Mouse (Mus musculus) kidney, postnatal 4 days (tissue): ENCODE data around the gene Serpind1.

Experiments used
- DNase-seq, 2 experiments: peaks; one replicate each; pipeline ENCODE4 v3.0.0; 2021; ENCODE audit warnings: mixed read lengths in 2 of 2

Serpind1 gene

GRCm38 (mm10) chr16:17331116-17331515 is at the start of gene Serpind1:
Serpind1 (plus strand) TSS chr16:17331371.
- no peak for DNase-seq

GRCm38 (mm10) chr16:17283151-17283550 is 48.0 kb upstream of the Serpind1 start:
- DNase-seq = no peak

GRCm38 (mm10) chr16:17287103-17287502 is 44.1 kb upstream of the Serpind1 start:
- DNase-seq = no peak

- DNase-seq = no peak
Measured at GRCm38 (mm10) chr16:17291016-17291415, 40.2 kb upstream of the Serpind1 start.

- peak; percentile 89 to 91 for DNase-seq
Measured at GRCm38 (mm10) chr16:17292751-17293150, 38.4 kb upstream of the Serpind1 start.

GRCm38 (mm10) chr16:17300818-17301217 is 30.4 kb upstream of the Serpind1 start:
- no peak for DNase-seq

- no peak for DNase-seq
Measured at GRCm38 (mm10) chr16:17303521-17304245, 27.5 kb upstream of the Serpind1 start.

- DNase-seq = no peak
Measured at GRCm38 (mm10) chr16:17307461-17307860, 23.7 kb upstream of the Serpind1 start.

GRCm38 (mm10) chr16:17309036-17309435 is 22.1 kb upstream of the Serpind1 start:
- DNase-seq = no peak

- DNase-seq = no peak
Measured at GRCm38 (mm10) chr16:17312531-17312930, 18.6 kb upstream of the Serpind1 start.

GRCm38 (mm10) chr16:17316554-17316953 is 14.6 kb upstream of the Serpind1 start:
- no peak for DNase-seq

GRCm38 (mm10) chr16:17321481-17321880 is 9.7 kb upstream of the Serpind1 start:
- peak; percentile 11 to 30 for DNase-seq

GRCm38 (mm10) chr16:17324745-17325144 is 6.4 kb upstream of the Serpind1 start:
- DNase-seq = no peak

GRCm38 (mm10) chr16:17326064-17326463 is 5.1 kb upstream of the Serpind1 start:
- no peak for DNase-seq

- no peak for DNase-seq
Measured at GRCm38 (mm10) chr16:17329848-17330570, 1.2 kb upstream of the Serpind1 start.

- DNase-seq = no peak
Measured at GRCm38 (mm10) chr16:17331855-17332254, 684 bp downstream of the Serpind1 start.

GRCm38 (mm10) chr16:17334574-17334973 is 3.4 kb downstream of the Serpind1 start:
- no peak for DNase-seq

GRCm38 (mm10) chr16:17336089-17336488 is 4.9 kb downstream of the Serpind1 start:
- no peak for DNase-seq

- no peak for DNase-seq
Measured at GRCm38 (mm10) chr16:17339701-17340100, 8.5 kb downstream of the Serpind1 start.

- no peak for DNase-seq
Measured at GRCm38 (mm10) chr16:17340705-17341104, 9.5 kb downstream of the Serpind1 start.

- no peak for DNase-seq
Measured at GRCm38 (mm10) chr16:17341847-17342246, 10.7 kb downstream of the Serpind1 start.

- peak in 1 of 2 experiments; percentile 8 for DNase-seq
Measured at GRCm38 (mm10) chr16:17345141-17345812, 14.1 kb downstream of the Serpind1 start.

- DNase-seq = no peak
Measured at GRCm38 (mm10) chr16:17345813-17346155, 14.6 kb downstream of the Serpind1 start.

- DNase-seq = no peak
Measured at GRCm38 (mm10) chr16:17346766-17347165, 15.6 kb downstream of the Serpind1 start.
